Mouse (Mus musculus) ES-Bruce4 (cell line): ENCODE data around the gene Zfp383.

Source experiments
- CTCF ChIP-seq: IDR thresholded peaks from one replicate; pipeline ENCODE4 v1.8.1; 2011; ENCODE audit warnings: low read depth, low read length
- EP300 ChIP-seq: IDR thresholded peaks from 2 replicates; pipeline ENCODE4 v1.6.1; 2011; ENCODE audit warnings: low read depth, low read length; ENCODE audit not compliant: insufficient read depth

DNA sequence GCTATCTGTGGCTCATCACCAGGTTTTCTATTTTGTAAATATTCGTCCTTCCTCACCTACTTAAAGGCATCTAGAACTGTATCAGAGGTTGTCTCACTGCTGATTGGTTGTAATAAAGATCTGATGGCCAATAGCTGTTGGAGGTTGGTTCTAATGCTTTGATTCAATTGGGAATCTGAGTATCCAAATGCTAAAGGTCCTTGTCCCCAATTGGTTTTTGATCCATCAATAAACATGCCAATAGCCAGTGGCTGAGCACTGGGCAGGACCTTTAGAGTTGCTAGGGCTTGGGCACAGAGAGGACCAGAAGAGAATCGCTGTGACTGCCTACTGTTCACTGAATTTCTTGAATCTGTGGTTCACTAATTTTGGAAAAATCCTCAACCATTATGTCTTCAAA is 35.7 kb downstream of the Zfp383 start:
- TF ChIP-seq CTCF: no peak
- no peak for TF ChIP-seq EP300
